Comparison of ENCODE assay signal across 10 mouse cellular contexts in the genomic region with DNA sequence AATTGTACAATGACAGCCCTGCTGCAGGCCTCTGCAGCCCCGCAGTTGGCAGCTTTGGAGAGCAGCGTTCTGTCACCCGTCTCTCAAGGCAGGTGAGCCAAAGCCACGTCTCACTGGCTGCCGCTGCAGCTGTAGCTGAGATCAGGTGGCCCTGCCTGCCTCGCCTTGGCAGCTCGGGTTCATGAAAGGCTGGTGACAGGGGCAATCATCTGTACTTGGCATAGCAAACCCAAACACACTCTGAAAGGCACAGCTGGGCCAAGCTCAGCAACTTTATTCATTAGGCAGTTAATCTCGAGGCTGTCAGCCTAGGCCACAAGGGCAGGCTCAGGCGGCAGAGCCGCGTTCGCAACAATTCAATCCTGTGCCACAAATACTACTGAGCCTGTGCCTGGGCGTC.
DNase-seq lines count a peak whose midpoint lies in the region; ATAC-seq lines count a peak whose summit lies in the region.
"Had no signal": no experiment of that assay in that cellular context is flagged by ENCODE, and none has a peak within 500 bp of the region (broad histone marks: within the 10 kb centered on the region; RNA-seq: fewer than 3 reads in every experiment).

No protein-coding gene starts in this region.

- H3K4me2 ChIP-seq in forebrain, embryonic 13.5 days, result 0 out of 2 replicates have a peak overlapping the region, but pooled peaks have one; percentile 20
- no peak overlapping the region for H3K4me2 ChIP-seq in forebrain, embryonic 11.5 days (ENCODE audit: low read depth, low read length, severe bottlenecking)
- no peak overlapping the region for H3K4me2 ChIP-seq in kidney, embryonic 14.5 days (replicated peaks; ENCODE audit: low read depth, low read length)
- H3K4me2 ChIP-seq: limb, embryonic 13.5 days; stomach, embryonic 15.5 days had no signal

- no peak overlapping the region for H3K4me3 ChIP-seq in forebrain, embryonic 13.5 days
- no peak overlapping the region for H3K4me3 ChIP-seq in forebrain, embryonic 11.5 days (ENCODE audit: low read depth, low read length)
- no peak overlapping the region for H3K4me3 ChIP-seq in kidney, embryonic 14.5 days (ENCODE audit: low read length)
- H3K4me3 ChIP-seq: limb, embryonic 13.5 days; stomach, embryonic 15.5 days had no signal

- WGBS in forebrain, embryonic 13.5 days, result 32% methylated on average over 13 of the region's 13 CpGs
- 43% methylated on average over 13 of the region's 13 CpGs for WGBS in forebrain, embryonic 11.5 days
- WGBS in kidney, embryonic 14.5 days, result 15% methylated on average over 13 of the region's 13 CpGs

- peaks cover 20% of the 10 kb centered on the region for H3K4me1 ChIP-seq in forebrain, embryonic 13.5 days
- H3K4me1 ChIP-seq in forebrain, embryonic 11.5 days (replicated peaks; ENCODE audit: control insufficient read depth, insufficient read depth, low read length), result peaks cover 4% of the 10 kb centered on the region
- no peaks in the 10 kb centered on the region for H3K4me1 ChIP-seq in kidney, embryonic 14.5 days (ENCODE audit: control insufficient read depth, insufficient read depth, low read length)
- H3K4me1 ChIP-seq: limb, embryonic 13.5 days had no signal

- no peak for DNase-seq in forebrain, embryonic 11.5 days (ENCODE audit: low spot score)
- peak; percentile 41 for DNase-seq in gastrocnemius, postnatal 14 days
- DNase-seq in neural tube, embryonic 10.5 days (ENCODE audit: extremely low spot score, low spot score), result peak; percentile 53
- no peak for DNase-seq in adrenal gland, postnatal 10 days
- DNase-seq in thymus, postnatal 10 days (ENCODE audit: low spot score in 2 of 2), result no peak

- no peaks in the 10 kb centered on the region for H3K36me3 ChIP-seq in forebrain, embryonic 13.5 days (ENCODE audit: poor library complexity, severe bottlenecking)
- no peaks in the 10 kb centered on the region for H3K36me3 ChIP-seq in forebrain, embryonic 11.5 days (ENCODE audit: control insufficient read depth, insufficient read depth, low read length)
- H3K36me3 ChIP-seq in kidney, embryonic 14.5 days (ENCODE audit: control insufficient read depth, insufficient read depth, low read length), result no peaks in the 10 kb centered on the region
- H3K36me3 ChIP-seq: limb, embryonic 13.5 days; stomach, embryonic 15.5 days had no signal

- ATAC-seq in forebrain, embryonic 13.5 days, result peak; percentile 86
- no peak for ATAC-seq in forebrain, embryonic 11.5 days (replicated peaks; ENCODE audit: low FRiP score)
- peak; percentile 70; the same call in 1 of the 2 replicates for ATAC-seq in kidney, embryonic 14.5 days (ENCODE audit: low FRiP score, low TSS enrichment)
- no peak for ATAC-seq in erythroid progenitor cell, adult 5-6 weeks (replicated peaks; ENCODE audit: low FRiP score, poor library complexity, severe bottlenecking)

- H3K9me3 ChIP-seq in forebrain, embryonic 13.5 days (replicated peaks), result no peaks in the 10 kb centered on the region
- no peaks in the 10 kb centered on the region for H3K9me3 ChIP-seq in forebrain, embryonic 11.5 days (ENCODE audit: control insufficient read depth, low read length)
- no peaks in the 10 kb centered on the region for H3K9me3 ChIP-seq in kidney, embryonic 14.5 days (ENCODE audit: control insufficient read depth, low read length)
- H3K9me3 ChIP-seq: limb, embryonic 13.5 days; stomach, embryonic 15.5 days had no signal

- peak overlapping the region; percentile 46; the same call in 1 of the 2 replicates for H3K27ac ChIP-seq in forebrain, embryonic 13.5 days
- H3K27ac ChIP-seq in forebrain, embryonic 11.5 days (ENCODE audit: low read depth, low read length), result no peak overlapping the region
- H3K27ac ChIP-seq in kidney, embryonic 14.5 days (ENCODE audit: low read depth, low read length), result no peak overlapping the region
- H3K27ac ChIP-seq: limb, embryonic 13.5 days; stomach, embryonic 15.5 days had no signal

- no peak overlapping the region for H3K9ac ChIP-seq in forebrain, embryonic 13.5 days
- H3K9ac ChIP-seq in forebrain, embryonic 11.5 days (ENCODE audit: low read length), result no peak overlapping the region
- no peak overlapping the region for H3K9ac ChIP-seq in kidney, embryonic 14.5 days (ENCODE audit: low read depth, low read length)
- H3K9ac ChIP-seq: limb, embryonic 13.5 days; stomach, embryonic 15.5 days had no signal

- peaks cover 16% of the 10 kb centered on the region; the same call in 1 of the 2 replicates for H3K27me3 ChIP-seq in forebrain, embryonic 13.5 days
- peaks cover 2% of the 10 kb centered on the region; the same call in 1 of the 2 replicates for H3K27me3 ChIP-seq in forebrain, embryonic 11.5 days (ENCODE audit: control insufficient read depth, insufficient read depth, low read length)
- no peaks in the 10 kb centered on the region; the same call in 1 of the 2 replicates for H3K27me3 ChIP-seq in kidney, embryonic 14.5 days (ENCODE audit: control insufficient read depth, insufficient read depth, low read length)
- H3K27me3 ChIP-seq: stomach, embryonic 15.5 days had no signal

- intact Hi-C loops in gastrocnemius, postnatal 14 days (cut with DNase I; ENCODE audit: low total_unique reads), result no loop called here

Comparison
In these comparisons a context has a peak if more than half of its experiments do, and no peak if none do; other contexts are left out.
1. ATAC-seq: peak in forebrain, embryonic 13.5 days (single experiment) and kidney, embryonic 14.5 days (single experiment); none in forebrain, embryonic 11.5 days (single experiment) and erythroid progenitor cell, adult 5-6 weeks (single experiment).
2. DNase-seq: peak in gastrocnemius, postnatal 14 days (single experiment) and neural tube, embryonic 10.5 days (single experiment); none in forebrain, embryonic 11.5 days (single experiment), adrenal gland, postnatal 10 days (single experiment) and thymus, postnatal 10 days (0 of 2).